Mouse (Mus musculus) megakaryocyte, embryonic 14.5 days (primary cell): ENCODE results near the gene Sat2.

ENCODE experiments used
- FLI1 ChIP-seq: IDR thresholded peaks from 2 replicates; pipeline ENCODE4 v1.6.1; 2012; ENCODE audit warnings: low read length, inconsistent platforms, mixed read lengths
- GATA1 ChIP-seq: IDR thresholded peaks from 3 replicates; pipeline ENCODE4 v1.6.1; 2012; ENCODE audit warnings: mixed read lengths, low read length, inconsistent platforms, borderline replicate concordance

DNA sequence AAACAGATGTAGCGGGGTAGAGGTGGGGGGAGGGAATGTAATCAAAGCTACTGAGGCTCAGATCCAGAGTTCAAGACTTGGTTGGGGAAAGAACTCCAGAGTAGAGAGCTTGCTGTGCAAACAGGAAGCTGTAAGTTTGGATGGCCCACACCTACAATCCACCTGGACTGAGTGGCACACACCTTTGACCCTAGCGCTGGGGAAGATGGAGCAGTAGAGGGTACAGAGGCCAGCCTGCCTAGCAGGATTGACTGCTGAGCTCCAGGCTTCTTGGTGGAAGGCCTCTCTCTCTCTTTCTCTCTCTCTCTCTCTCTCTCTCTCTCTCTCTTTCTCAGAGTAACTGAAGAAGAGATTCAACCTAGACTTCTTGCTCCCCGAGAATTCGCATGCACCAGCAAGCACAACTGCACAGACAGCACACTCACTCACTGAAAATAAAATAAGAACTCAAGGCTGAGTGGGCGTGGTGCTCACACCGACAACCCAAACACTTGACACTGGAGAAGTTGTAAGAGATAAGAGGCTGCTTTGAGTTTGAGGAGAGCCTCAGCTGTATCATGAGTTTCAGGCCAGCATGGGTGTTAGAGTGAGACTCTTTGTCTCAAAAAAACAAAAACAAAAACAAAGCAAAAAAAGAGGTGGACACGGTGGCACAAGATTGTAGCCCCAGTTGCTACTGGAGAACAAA lies 1.3 kb upstream of the Sat2 start:
- TF ChIP-seq GATA1 = no peak
- TF ChIP-seq FLI1 = no peak
